Mouse (Mus musculus) embryonic facial prominence, embryonic 11.5 days (tissue): ENCODE results near the gene Gadd45a. TPM values are rescaled to one million over a fixed set of nuclear protein-coding genes. Genes with fewer than 3 reads are reported as not detected.

Experiments used
- ATAC-seq: fragments of 200-750 bp; cut with Nextera tagmentation; replicated peaks from 2 replicates; pipeline ENCODE4 v1.8.0; 2017; ENCODE audit warnings: low read depth; ENCODE audit not compliant: insufficient number of reproducible peaks, low FRiP score, low TSS enrichment
- DNase-seq: peaks from one replicate; pipeline ENCODE4 v3.0.0-alpha.2; 2015; ENCODE audit warnings: low spot score
- H3K27ac ChIP-seq: fragments of 300-500 bp; sonication (generic); replicated peaks from 2 replicates; pipeline ENCODE4 v1.5.1; 2014; ENCODE audit warnings: mild to moderate bottlenecking, low read depth, low read length, control low read depth
- H3K27me3 ChIP-seq: fragments of 300-500 bp; sonication (generic); 2 replicates; pipeline ENCODE4 v1.6.1; 2014; ENCODE audit warnings: mild to moderate bottlenecking, low read length, moderate library complexity, mixed read lengths; ENCODE audit not compliant: control insufficient read depth, insufficient read depth
- H3K36me3 ChIP-seq: fragments of 300-500 bp; sonication (generic); replicated peaks from 2 replicates; pipeline ENCODE4 v1.6.1; 2014; ENCODE audit warnings: low read depth, mild to moderate bottlenecking, low read length, moderate library complexity, mixed read lengths; ENCODE audit not compliant: control insufficient read depth, insufficient read depth
- H3K4me1 ChIP-seq: fragments of 300-500 bp; sonication (generic); 2 replicates; pipeline ENCODE4 v1.6.1; 2014; ENCODE audit warnings: low read length, mixed read lengths; ENCODE audit not compliant: control insufficient read depth, insufficient read depth
- H3K4me2 ChIP-seq: fragments of 300-500 bp; sonication (generic); 2 replicates; pipeline ENCODE4 v1.6.1; 2014; ENCODE audit warnings: low read depth, mild to moderate bottlenecking, control low read depth, low read length, moderate library complexity
- H3K4me3 ChIP-seq: fragments of 300-500 bp; sonication (generic); 2 replicates; pipeline ENCODE4 v1.5.1; 2014; ENCODE audit warnings: low read depth, low read length, control low read depth
- H3K9ac ChIP-seq: fragments of 300-500 bp; sonication (generic); replicated peaks from 2 replicates; pipeline ENCODE4 v1.6.1; 2014; ENCODE audit warnings: mild to moderate bottlenecking, control low read depth, low read length
- H3K9me3 ChIP-seq: fragments of 300-500 bp; sonication (generic); replicated peaks from 2 replicates; pipeline ENCODE4 v1.6.1; 2016; ENCODE audit warnings: mild to moderate bottlenecking, low read length, inconsistent platforms, mixed read lengths; ENCODE audit not compliant: control insufficient read depth
- WGBS: fragments of 180-500 bp; shearing (Covaris S2); extraction: QIAGEN DNeasy Blood & Tissue Kit; methylation state at CpG from one replicate; pipeline ENCODE4 v1.1.7; 2014; 5-methylcytosine and 5-hydroxymethylcytosine counted together
- polyA plus RNA-seq: library from polyadenylated mRNA; unstranded; fragments of >200 nt; fragmentation: Nextera tagmentation; extraction: Ambion mirVana; gene quantifications from 2 replicates; pipeline ENCODE4 v1.2.1, GENCODE M21; 2014

The Gadd45a gene
- polyA plus RNA-seq, 1 experiment from 2014 or later: 17.7 TPM

- H3K36me3 ChIP-seq: no peaks in the 10 kb centered on the region
- no peak overlapping the region for H3K4me2 ChIP-seq
- H3K4me1 ChIP-seq: no peaks in the 10 kb centered on the region
- H3K27ac ChIP-seq: no peak overlapping the region
- 86% methylated on average over 3 of the region's 3 CpGs for WGBS
- no peaks in the 10 kb centered on the region for H3K9me3 ChIP-seq
- H3K27me3 ChIP-seq: no peaks in the 10 kb centered on the region
- no peak overlapping the region for H3K9ac ChIP-seq
- H3K4me3 ChIP-seq: no peak overlapping the region
- DNase-seq (no peak), ATAC-seq (no peak)
Measured at GRCm38 (mm10) chr6:67056889-67057564, 19.8 kb upstream of the Gadd45a start.

GRCm38 (mm10) chr6:67056108-67056888, 19.0 kb upstream of the Gadd45a start:
- Histone ChIP-seq H3K9me3 (no peaks in the 10 kb centered on the region), H3K4me2 (no peak overlapping the region), H3K27me3 (no peaks in the 10 kb centered on the region), H3K4me1 (no peaks in the 10 kb centered on the region), H3K36me3 (no peaks in the 10 kb centered on the region), H3K4me3 (no peak overlapping the region), H3K27ac (no peak overlapping the region), H3K9ac (no peak overlapping the region)
- DNase-seq: no peak
- no peak for ATAC-seq
- WGBS: 80% methylated on average over 15 of the region's 15 CpGs

GRCm38 (mm10) chr6:67050063-67050462, 12.8 kb upstream of the Gadd45a start:
- no peak overlapping the region for H3K4me3 ChIP-seq

GRCm38 (mm10) chr6:67049695-67050038, 12.4 kb upstream of the Gadd45a start:
- Histone ChIP-seq H3K27ac (no peak overlapping the region), H3K36me3 (no peaks in the 10 kb centered on the region), H3K4me1 (no peaks in the 10 kb centered on the region), H3K9ac (no peak overlapping the region), H3K4me2 (no peak overlapping the region), H3K9me3 (no peaks in the 10 kb centered on the region), H3K27me3 (no peaks in the 10 kb centered on the region), H3K4me3 (no peak overlapping the region)
- DNase-seq (no peak), ATAC-seq (peak; percentile 58; the same call in 1 of the 2 replicates)
- WGBS: 41% methylated on average over 2 of the region's 2 CpGs

More at GRCm38 (mm10) chr6:67050063-67050462, 12.8 kb upstream of the Gadd45a start:
- no peaks in the 10 kb centered on the region for H3K36me3 ChIP-seq
- no peaks in the 10 kb centered on the region for H3K27me3 ChIP-seq
- DNase-seq (no peak), ATAC-seq (no peak)
- no peak overlapping the region for H3K27ac ChIP-seq
- H3K9ac ChIP-seq: no peak overlapping the region
- no peak overlapping the region for H3K4me2 ChIP-seq
- WGBS: 65% methylated on average over 1 of the region's 1 CpGs
- no peaks in the 10 kb centered on the region for H3K4me1 ChIP-seq
- no peaks in the 10 kb centered on the region for H3K9me3 ChIP-seq

- no peak overlapping the region for H3K4me3 ChIP-seq
- no peak for DNase-seq
- H3K9ac ChIP-seq: no peak overlapping the region
- H3K9me3 ChIP-seq: no peaks in the 10 kb centered on the region
- no peaks in the 10 kb centered on the region for H3K36me3 ChIP-seq
- H3K4me2 ChIP-seq: no peak overlapping the region
- H3K27me3 ChIP-seq: no peaks in the 10 kb centered on the region
- H3K4me1 ChIP-seq: no peaks in the 10 kb centered on the region
- H3K27ac ChIP-seq: no peak overlapping the region
- WGBS: 35% methylated on average over 7 of the region's 7 CpGs
- ATAC-seq: peak; percentile 87
Measured at GRCm38 (mm10) chr6:67048880-67049694, 11.8 kb upstream of the Gadd45a start.

GRCm38 (mm10) chr6:67048052-67048691, 10.9 kb upstream of the Gadd45a start:
- DNase-seq (no peak), ATAC-seq (no peak)
- no peak overlapping the region for H3K27ac ChIP-seq
- no peak overlapping the region for H3K9ac ChIP-seq
- H3K27me3 ChIP-seq: no peaks in the 10 kb centered on the region
- WGBS: 65% methylated on average over 3 of the region's 3 CpGs
- no peak overlapping the region for H3K4me2 ChIP-seq
- H3K4me3 ChIP-seq: no peak overlapping the region
- no peaks in the 10 kb centered on the region for H3K36me3 ChIP-seq
- no peaks in the 10 kb centered on the region for H3K9me3 ChIP-seq
- H3K4me1 ChIP-seq: no peaks in the 10 kb centered on the region

- Histone ChIP-seq H3K36me3 (no peaks in the 10 kb centered on the region), H3K27ac (no peak overlapping the region), H3K4me1 (no peaks in the 10 kb centered on the region), H3K9ac (no peak overlapping the region), H3K4me2 (no peak overlapping the region), H3K4me3 (no peak overlapping the region), H3K27me3 (no peaks in the 10 kb centered on the region), H3K9me3 (no peaks in the 10 kb centered on the region)
- ATAC-seq (no peak), DNase-seq (no peak)
- WGBS: 80% methylated on average over 3 of the region's 3 CpGs
Measured at GRCm38 (mm10) chr6:67046937-67047336, 9.7 kb upstream of the Gadd45a start.
